Mouse (Mus musculus): Measurements from ENCODE around the gene Golt1a.
A peak's percentile ranks its signal among the peaks of the same experiment; 100 is the strongest.
"Not testable (repeated sequence)": the region's sequence is repeated elsewhere in the genome, so short reads cannot be mapped to it uniquely, and the experiment has no call there.

Golt1a gene

DNA sequence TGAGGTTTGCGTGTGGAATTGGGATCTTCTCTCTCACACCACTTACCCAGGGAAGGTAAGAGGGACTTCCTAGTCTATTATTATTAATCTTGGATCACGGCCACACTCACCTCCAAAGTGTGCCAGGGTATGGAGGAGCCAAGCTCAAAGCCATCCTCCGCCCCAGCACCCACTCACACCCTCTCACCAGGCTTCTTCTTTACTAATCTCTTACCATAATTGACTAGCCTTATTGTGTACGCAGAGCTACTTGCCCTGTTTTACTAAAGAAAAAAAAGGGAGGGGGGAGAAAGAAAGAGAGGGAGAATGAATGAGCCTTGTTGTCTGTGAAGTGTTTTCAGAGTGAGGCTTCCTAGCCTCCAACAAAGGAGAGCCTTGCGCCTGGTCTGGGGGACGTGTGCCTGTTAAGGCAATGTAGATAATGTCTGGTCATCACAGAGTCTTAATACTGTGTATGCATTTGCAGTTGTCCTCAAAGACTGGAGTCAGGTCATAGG, 18.7 kb downstream of the Golt1a start:
- Histone ChIP-seq H3K4me1 (replicated peaks; ENCODE audit: low read depth, low read length) (peaks cover 31% of the 10 kb centered on the region), H3K4me3 (replicated peaks; ENCODE audit: low read length) (no peak overlapping the region), H3K36me3 (ENCODE audit: insufficient read depth, low read length) (no peaks in the 10 kb centered on the region), H3K9me3 (ENCODE audit: low read length) (no peaks in the 10 kb centered on the region), H3K27me3 (ENCODE audit: insufficient read depth, low read length) (peaks cover 31% of the 10 kb centered on the region)
- TF ChIP-seq NANOG (IDR thresholded peaks at IDR 0.05; ENCODE audit: borderline replicate concordance, low read length) = no peak
- TF ChIP-seq CTCF (conservative IDR thresholded peaks at IDR 0.05; ENCODE audit: low read length) = no peak
- TF ChIP-seq POU5F1 (IDR thresholded peaks at IDR 0.05; ENCODE audit: borderline replicate concordance, low read length) = no peak

DNA sequence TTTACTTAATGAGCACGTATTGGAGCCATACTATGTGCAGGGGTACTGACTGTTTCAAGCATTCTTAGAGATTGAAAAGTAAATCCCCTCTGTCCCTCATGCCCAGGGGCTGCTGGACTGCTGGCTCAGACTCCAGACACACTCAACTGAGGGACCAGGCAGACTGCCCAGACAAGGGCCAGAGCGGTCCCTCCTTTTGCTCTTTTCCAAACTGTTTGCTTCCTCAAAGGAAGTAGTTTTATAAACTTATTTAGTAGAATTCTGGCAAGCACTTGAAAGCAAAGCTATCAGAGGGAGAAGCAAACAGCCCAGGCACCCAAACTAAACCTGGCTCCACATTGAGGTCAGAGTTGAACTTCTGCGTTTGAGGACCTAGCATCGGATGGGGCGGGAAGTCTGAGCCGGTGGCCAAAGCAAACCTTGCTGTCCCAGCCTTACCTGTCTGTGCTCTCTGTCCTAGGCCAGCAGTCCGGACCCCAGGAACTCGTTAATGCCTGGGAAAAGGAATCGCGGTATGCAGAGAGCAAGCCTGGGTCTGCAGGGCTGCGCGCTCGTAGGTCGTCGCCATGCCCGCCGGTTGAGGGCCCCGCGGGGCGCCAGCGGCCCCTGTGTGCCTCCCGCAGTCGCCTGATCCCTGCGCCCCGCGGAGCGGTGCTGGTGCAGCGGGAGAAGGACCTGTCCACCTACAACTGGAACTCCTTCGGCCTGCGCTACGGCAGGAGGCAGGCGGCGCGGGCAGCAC, 19.5 kb downstream of the Golt1a start:
- TF ChIP-seq POU5F1 (IDR thresholded peaks at IDR 0.05; ENCODE audit: borderline replicate concordance, low read length) = no peak
- no peak for TF ChIP-seq CTCF (conservative IDR thresholded peaks at IDR 0.05; ENCODE audit: low read length)
- TF ChIP-seq NANOG (IDR thresholded peaks at IDR 0.05; ENCODE audit: borderline replicate concordance, low read length) = no peak
- Histone ChIP-seq H3K36me3 (ENCODE audit: insufficient read depth, low read length) (no peaks in the 10 kb centered on the region), H3K4me3 (replicated peaks; ENCODE audit: low read length) (peak overlapping the region; percentile 78), H3K27me3 (ENCODE audit: insufficient read depth, low read length) (peaks cover 31% of the 10 kb centered on the region), H3K4me1 (replicated peaks; ENCODE audit: low read depth, low read length) (peaks cover 33% of the 10 kb centered on the region), H3K9me3 (ENCODE audit: low read length) (peaks cover 4% of the 10 kb centered on the region; the same call in 1 of the 2 replicates)

DNA sequence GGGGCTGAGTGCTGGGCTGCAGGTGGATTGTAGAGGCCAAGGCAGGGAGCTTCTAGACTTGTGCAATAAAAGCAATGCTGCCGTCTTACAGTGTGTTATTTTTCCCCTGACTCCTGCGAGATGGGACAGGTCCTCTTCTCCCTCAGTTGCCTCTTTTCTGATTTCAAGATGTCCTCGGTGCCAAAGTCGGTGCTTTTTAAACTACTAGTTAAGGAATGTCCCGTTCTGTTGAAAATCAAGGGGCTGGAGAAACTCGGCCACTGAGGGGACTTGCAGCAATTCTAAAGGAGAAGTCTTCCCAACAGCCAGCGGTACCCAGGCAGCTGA, 20.0 kb downstream of the Golt1a start:
- peak overlapping the region; percentile 78 for H3K4me3 ChIP-seq (replicated peaks; ENCODE audit: low read length)
- H3K36me3 ChIP-seq (ENCODE audit: insufficient read depth, low read length) = no peaks in the 10 kb centered on the region
- no peak for TF ChIP-seq CTCF (conservative IDR thresholded peaks at IDR 0.05; ENCODE audit: low read length)
- no peak for TF ChIP-seq NANOG (IDR thresholded peaks at IDR 0.05; ENCODE audit: borderline replicate concordance, low read length)
- TF ChIP-seq POU5F1 (IDR thresholded peaks at IDR 0.05; ENCODE audit: borderline replicate concordance, low read length) = no peak

DNA sequence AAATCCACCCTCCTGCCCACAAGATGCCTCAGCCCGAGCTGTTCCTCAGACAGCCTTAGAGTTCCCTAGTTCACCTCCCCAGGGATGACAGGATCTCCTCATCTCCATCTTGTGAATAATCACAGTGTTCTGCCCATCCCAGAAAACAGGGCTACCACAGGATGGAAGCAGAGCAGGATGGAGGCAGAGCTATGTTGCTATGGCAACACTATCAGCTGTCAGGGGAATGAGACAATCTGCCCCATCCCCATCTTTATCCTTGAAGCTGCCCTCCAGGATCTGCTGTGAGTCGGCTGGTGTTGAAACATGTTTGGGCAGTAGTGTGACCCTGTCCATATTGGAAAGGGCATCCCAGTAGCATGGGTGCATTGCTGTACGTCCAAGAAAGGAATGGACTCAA, 21.5 kb downstream of the Golt1a start:
- peaks cover 8% of the 10 kb centered on the region; the same call in 1 of the 2 replicates for H3K9me3 ChIP-seq (ENCODE audit: low read length)
- no peak overlapping the region for H3K4me3 ChIP-seq (replicated peaks; ENCODE audit: low read length)
- H3K27me3 ChIP-seq (ENCODE audit: insufficient read depth, low read length) = peaks cover 31% of the 10 kb centered on the region
- no peaks in the 10 kb centered on the region for H3K36me3 ChIP-seq (ENCODE audit: insufficient read depth, low read length)
- TF ChIP-seq CTCF (conservative IDR thresholded peaks at IDR 0.05; ENCODE audit: low read length) (no peak), POU5F1 (IDR thresholded peaks at IDR 0.05; ENCODE audit: borderline replicate concordance, low read length) (no peak), NANOG (IDR thresholded peaks at IDR 0.05; ENCODE audit: borderline replicate concordance, low read length) (no peak)
- H3K4me1 ChIP-seq (replicated peaks; ENCODE audit: low read depth, low read length) = peaks cover 32% of the 10 kb centered on the region

More for the DNA sequence above, 20.0 kb downstream of the Golt1a start:
- H3K27me3 ChIP-seq (ENCODE audit: insufficient read depth, low read length) = peaks cover 31% of the 10 kb centered on the region
- H3K4me1 ChIP-seq (replicated peaks; ENCODE audit: low read depth, low read length) = peaks cover 38% of the 10 kb centered on the region
- H3K9me3 ChIP-seq (ENCODE audit: low read length) = peaks cover 8% of the 10 kb centered on the region; the same call in 1 of the 2 replicates

DNA sequence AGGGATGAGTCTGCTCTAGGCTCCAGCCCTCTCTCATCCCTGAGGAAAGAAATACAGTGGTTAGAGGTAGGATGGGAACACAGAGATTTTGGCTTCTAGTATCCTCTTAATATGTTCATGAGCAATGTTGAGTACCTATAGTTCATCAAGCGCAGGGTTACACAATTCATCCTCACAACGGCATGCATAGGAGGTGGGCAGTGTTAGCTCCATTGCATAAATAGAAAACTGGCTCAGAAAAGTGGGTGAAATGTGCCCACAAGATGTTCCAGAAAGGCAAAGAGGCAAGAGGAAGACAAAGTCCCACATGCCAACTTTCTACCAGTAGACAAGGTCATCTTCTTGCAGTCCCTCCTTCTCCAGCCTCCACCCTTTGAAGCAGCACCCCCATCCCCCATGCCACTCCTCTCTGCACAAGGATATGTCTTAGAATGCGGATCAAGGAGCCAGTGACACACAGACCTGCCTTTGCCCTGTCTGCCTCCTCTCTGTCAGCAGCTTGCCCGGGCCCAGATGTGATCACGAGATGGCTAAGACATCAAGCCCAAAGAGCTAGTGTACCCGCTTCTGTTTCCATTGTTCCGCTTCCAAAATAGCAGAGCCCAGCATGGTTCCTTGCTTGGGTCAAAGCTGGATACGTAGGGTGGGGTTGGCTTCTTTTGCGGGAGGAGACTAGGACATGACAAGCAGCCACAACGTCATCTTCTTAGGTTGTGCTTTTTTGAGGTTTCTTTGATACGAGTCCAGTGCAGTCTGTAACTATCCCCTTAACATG, 23.2 kb downstream of the Golt1a start:
- TF ChIP-seq POU5F1 (IDR thresholded peaks at IDR 0.05; ENCODE audit: borderline replicate concordance, low read length) (no peak), CTCF (conservative IDR thresholded peaks at IDR 0.05; ENCODE audit: low read length) (no peak), NANOG (IDR thresholded peaks at IDR 0.05; ENCODE audit: borderline replicate concordance, low read length) (no peak)
- H3K9me3 ChIP-seq (ENCODE audit: low read length) = peaks cover 17% of the 10 kb centered on the region

DNA sequence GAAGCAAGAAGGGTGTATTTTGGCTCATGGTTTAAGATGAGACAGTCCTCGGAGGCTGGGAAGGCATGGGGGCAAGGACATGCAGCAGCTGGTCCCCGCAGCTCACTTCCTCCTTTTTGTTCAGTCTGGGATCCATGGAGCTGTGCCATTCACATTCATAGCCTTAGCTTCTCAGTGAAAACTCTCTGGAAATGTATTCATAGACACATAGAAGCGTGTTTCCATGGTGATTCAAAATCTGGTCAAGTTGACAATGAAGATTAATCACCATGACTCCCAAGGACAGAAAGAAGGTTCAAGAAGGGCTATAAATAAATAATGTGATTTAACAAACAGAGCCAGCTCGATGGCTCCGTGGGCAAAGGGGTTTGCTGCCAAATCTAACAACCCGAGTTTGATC, 24.3 kb downstream of the Golt1a start:
- Histone ChIP-seq H3K4me3 (replicated peaks; ENCODE audit: low read length) (no peak overlapping the region), H3K27me3 (ENCODE audit: insufficient read depth, low read length) (peaks cover 18% of the 10 kb centered on the region)
- TF ChIP-seq CTCF (conservative IDR thresholded peaks at IDR 0.05; ENCODE audit: low read length) (no peak), NANOG (IDR thresholded peaks at IDR 0.05; ENCODE audit: borderline replicate concordance, low read length) (no peak), POU5F1 (IDR thresholded peaks at IDR 0.05; ENCODE audit: borderline replicate concordance, low read length) (no peak)

More for the DNA sequence above, 23.2 kb downstream of the Golt1a start:
- H3K36me3 ChIP-seq (ENCODE audit: insufficient read depth, low read length) = no peaks in the 10 kb centered on the region
- H3K27me3 ChIP-seq (ENCODE audit: insufficient read depth, low read length) = peaks cover 29% of the 10 kb centered on the region
- H3K4me3 ChIP-seq (replicated peaks; ENCODE audit: low read length) = no peak overlapping the region
- H3K4me1 ChIP-seq (replicated peaks; ENCODE audit: low read depth, low read length) = peaks cover 24% of the 10 kb centered on the region

DNA sequence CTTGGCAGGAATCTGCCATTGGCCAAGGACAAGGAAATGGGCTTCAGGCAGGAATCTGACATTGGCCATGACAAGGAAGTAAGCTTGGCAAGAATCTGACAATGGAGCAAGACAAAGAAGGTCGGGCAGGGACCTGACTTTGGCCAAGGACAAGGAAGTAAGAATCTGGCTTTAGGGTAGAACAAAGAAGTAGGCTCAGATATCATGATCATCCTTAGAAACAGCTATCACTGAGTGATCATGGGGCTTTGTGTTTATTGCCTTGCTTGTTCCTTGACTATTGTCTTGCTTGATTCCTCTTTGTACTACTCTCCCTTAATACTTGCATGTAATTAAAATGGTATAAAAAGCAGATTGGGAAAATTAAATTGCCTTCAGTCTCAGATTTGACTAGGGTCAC, 30.8 kb downstream of the Golt1a start:
- TF ChIP-seq NANOG (IDR thresholded peaks at IDR 0.05; ENCODE audit: borderline replicate concordance, low read length) = peak; percentile 95
- H3K27me3 ChIP-seq (ENCODE audit: insufficient read depth, low read length); H3K9me3 ChIP-seq (ENCODE audit: low read length); H3K4me3 ChIP-seq (replicated peaks; ENCODE audit: low read length); H3K36me3 ChIP-seq (ENCODE audit: insufficient read depth, low read length): not testable (repeated sequence)
- H3K4me1 ChIP-seq (replicated peaks; ENCODE audit: low read depth, low read length) = peaks cover 19% of the 10 kb centered on the region

More for the DNA sequence above, 24.3 kb downstream of the Golt1a start:
- Histone ChIP-seq H3K9me3 (ENCODE audit: low read length) (peaks cover 17% of the 10 kb centered on the region), H3K4me1 (replicated peaks; ENCODE audit: low read depth, low read length) (peaks cover 24% of the 10 kb centered on the region), H3K36me3 (ENCODE audit: insufficient read depth, low read length) (no peaks in the 10 kb centered on the region)

DNA sequence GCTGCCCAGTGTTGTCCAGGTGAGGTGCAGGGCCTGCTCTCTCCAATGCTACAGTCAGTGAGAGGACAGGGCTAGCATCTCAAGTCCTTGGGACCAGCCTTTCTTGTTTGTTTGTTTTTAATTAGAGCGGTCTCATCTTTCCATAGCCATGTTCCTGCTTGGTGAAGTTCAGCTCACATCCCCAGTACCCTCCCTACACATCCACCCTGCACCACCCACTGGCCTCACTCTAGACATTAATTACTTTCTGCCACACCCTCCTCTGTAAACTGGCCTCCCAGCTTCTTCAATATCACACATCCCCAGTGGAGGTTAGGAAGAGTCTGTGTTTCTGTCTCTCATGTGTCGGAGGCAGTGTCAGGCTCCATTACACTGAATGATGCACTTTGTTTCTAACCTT, 34.8 kb downstream of the Golt1a start:
- no peaks in the 10 kb centered on the region for H3K36me3 ChIP-seq (ENCODE audit: insufficient read depth, low read length)
- TF ChIP-seq CTCF (conservative IDR thresholded peaks at IDR 0.05; ENCODE audit: low read length) = no peak
- no peak for TF ChIP-seq POU5F1 (IDR thresholded peaks at IDR 0.05; ENCODE audit: borderline replicate concordance, low read length)
- TF ChIP-seq NANOG (IDR thresholded peaks at IDR 0.05; ENCODE audit: borderline replicate concordance, low read length) = no peak
- peaks cover 9% of the 10 kb centered on the region for H3K27me3 ChIP-seq (ENCODE audit: insufficient read depth, low read length)
- H3K9me3 ChIP-seq (ENCODE audit: low read length) = no peaks in the 10 kb centered on the region
- H3K4me1 ChIP-seq (replicated peaks; ENCODE audit: low read depth, low read length) = peaks cover 34% of the 10 kb centered on the region
- H3K4me3 ChIP-seq (replicated peaks; ENCODE audit: low read length) = no peak overlapping the region
